Mouse (Mus musculus): ENCODE measurements around the gene Olfr728.

Gene Olfr728

GRCm38 (mm10) chr14:50142580-50142979 lies at the start of gene Olfr728:
TSS of gene Olfr728 (minus strand) at chr14:50142680.
- DNase-seq (ENCODE audit: low spot score in 2 of 2), result no peak

- no peak for DNase-seq (ENCODE audit: low spot score in 2 of 2)
Measured at GRCm38 (mm10) chr14:50188098-50188497, 45.6 kb upstream of the Olfr728 start, which contains the start of gene Olfr730. TSS of gene Olfr730 (minus strand) at chr14:50188198.

GRCm38 (mm10) chr14:50152810-50153209 lies 10.3 kb upstream of the Olfr728 start, which contains the start of gene Olfr729:
TSS of gene Olfr729 (minus strand) at chr14:50152910.
- DNase-seq (ENCODE audit: low spot score in 2 of 2), result no peak

- no peak for DNase-seq (ENCODE audit: low spot score in 2 of 2)
Measured at GRCm38 (mm10) chr14:50122886-50123285, 19.6 kb downstream of the Olfr728 start, which contains the start of gene Olfr727. TSS of gene Olfr727 (plus strand) at chr14:50123186.

GRCm38 (mm10) chr14:50090853-50091252 lies 51.6 kb downstream of the Olfr728 start, which contains the start of gene Olfr726:
TSS of gene Olfr726 (minus strand) at chr14:50090953.
- no peak for DNase-seq (ENCODE audit: low spot score in 2 of 2)
